Comparison of ENCODE assay signal across 11 mouse cellular contexts in the genomic region with DNA sequence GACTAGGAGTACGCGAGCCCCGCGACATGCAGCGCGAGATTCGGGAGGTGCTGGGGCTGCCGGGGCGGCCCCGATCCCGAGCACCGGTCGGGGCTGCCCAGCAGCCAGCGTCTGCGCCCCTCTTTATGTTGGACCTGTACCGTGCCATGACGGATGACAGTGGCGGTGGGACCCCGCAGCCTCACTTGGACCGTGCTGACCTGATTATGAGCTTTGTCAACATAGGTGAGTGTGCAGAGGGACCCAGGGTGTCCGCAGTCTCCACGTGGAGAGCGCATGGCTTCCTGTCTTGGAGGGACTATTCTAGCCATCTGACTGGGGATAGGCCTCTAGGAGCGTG. TPM values are rescaled to one million over a fixed set of nuclear protein-coding genes. Genes with fewer than 3 reads are reported as not detected.
DNase-seq lines count a peak whose midpoint lies in the region; ATAC-seq and TF ChIP-seq lines count a peak whose summit lies in the region.
"Had no signal": no experiment of that assay in that cellular context is flagged by ENCODE, and none has a peak within 500 bp of the region (broad histone marks: within the 10 kb centered on the region; RNA-seq: fewer than 3 reads in every experiment).

No protein-coding gene starts in this region.

- no peak overlapping the region for H3K9ac ChIP-seq in heart, postnatal 0 days (replicated peaks; ENCODE audit: low read depth, low read length)
- no peak overlapping the region for H3K9ac ChIP-seq in embryonic facial prominence, embryonic 12.5 days
- H3K9ac ChIP-seq in intestine, embryonic 14.5 days (ENCODE audit: low read length): no peak overlapping the region
- H3K9ac ChIP-seq in midbrain, embryonic 15.5 days: no peak overlapping the region

- ATAC-seq in heart, postnatal 0 days (ENCODE audit: insufficient read depth, low read depth): peak; percentile 15; the same call in 1 of the 2 replicates
- ATAC-seq in embryonic facial prominence, embryonic 12.5 days (ENCODE audit: insufficient number of reproducible peaks, insufficient read depth, low FRiP score, low TSS enrichment): no peak
- peak; percentile 29 for ATAC-seq in intestine, embryonic 14.5 days (replicated peaks; ENCODE audit: low FRiP score, low TSS enrichment, low read depth)
- ATAC-seq in midbrain, embryonic 15.5 days (replicated peaks): peak; percentile 37

- TF ChIP-seq CTCF in heart, postnatal 0 days (IDR thresholded peaks at IDR 0.05; ENCODE audit: low read depth): no peak

- H3K4me2 ChIP-seq in heart, postnatal 0 days (ENCODE audit: low read depth, low read length): peak overlapping the region; percentile 47; the same call in 1 of the 2 replicates
- peak overlapping the region; percentile 46 for H3K4me2 ChIP-seq in embryonic facial prominence, embryonic 12.5 days (replicated peaks)
- H3K4me2 ChIP-seq in intestine, embryonic 14.5 days (ENCODE audit: low read length): peak overlapping the region; percentile 48
- H3K4me2 ChIP-seq in midbrain, embryonic 15.5 days: peak overlapping the region; percentile 47

- intact Hi-C loops in heart, postnatal 36 days (cut with DNase I): no loop called here

- no peak for TF ChIP-seq EP300 in heart, postnatal 0 days (IDR thresholded peaks at IDR 0.05; ENCODE audit: low read depth)

- H3K4me3 ChIP-seq in heart, postnatal 0 days (ENCODE audit: low read depth, low read length): peak overlapping the region; percentile 30
- peak overlapping the region; percentile 30 for H3K4me3 ChIP-seq in embryonic facial prominence, embryonic 12.5 days
- H3K4me3 ChIP-seq in intestine, embryonic 14.5 days (ENCODE audit: low read depth, low read length): peak overlapping the region; percentile 20
- H3K4me3 ChIP-seq in midbrain, embryonic 15.5 days: peak overlapping the region; percentile 28

- H3K36me3 ChIP-seq in heart, postnatal 0 days (replicated peaks; ENCODE audit: control insufficient read depth, insufficient read depth, low read length): no peaks in the 10 kb centered on the region
- H3K36me3 ChIP-seq in embryonic facial prominence, embryonic 12.5 days: no peaks in the 10 kb centered on the region
- H3K36me3 ChIP-seq in intestine, embryonic 14.5 days (ENCODE audit: control insufficient read depth, insufficient read depth, low read length): no peaks in the 10 kb centered on the region
- no peaks in the 10 kb centered on the region for H3K36me3 ChIP-seq in midbrain, embryonic 15.5 days (replicated peaks)

- no peak overlapping the region for H3K27ac ChIP-seq in heart, postnatal 0 days (ENCODE audit: low read depth)
- no peak overlapping the region for H3K27ac ChIP-seq in embryonic facial prominence, embryonic 12.5 days
- H3K27ac ChIP-seq in intestine, embryonic 14.5 days (ENCODE audit: low read depth): no peak overlapping the region
- no peak overlapping the region for H3K27ac ChIP-seq in midbrain, embryonic 15.5 days

- H3K9me3 ChIP-seq in heart, postnatal 0 days (replicated peaks; ENCODE audit: control insufficient read depth, low read length): 0 out of 2 replicates have a peak, but pooled peaks cover 3% of the 10 kb centered on the region
- H3K9me3 ChIP-seq in embryonic facial prominence, embryonic 12.5 days: no peaks in the 10 kb centered on the region
- H3K9me3 ChIP-seq in intestine, embryonic 14.5 days (ENCODE audit: control insufficient read depth, low read length): no peaks in the 10 kb centered on the region
- no peaks in the 10 kb centered on the region for H3K9me3 ChIP-seq in midbrain, embryonic 15.5 days

- H3K4me1 ChIP-seq in heart, postnatal 0 days (ENCODE audit: control insufficient read depth, insufficient read depth): 0 out of 2 replicates have a peak, but pooled peaks cover 5% of the 10 kb centered on the region
- H3K4me1 ChIP-seq in embryonic facial prominence, embryonic 12.5 days: peaks cover 8% of the 10 kb centered on the region; the same call in 1 of the 2 replicates
- H3K4me1 ChIP-seq in intestine, embryonic 14.5 days (replicated peaks; ENCODE audit: control insufficient read depth, insufficient read depth, low read length): peaks cover 7% of the 10 kb centered on the region; the same call in 1 of the 2 replicates
- peaks cover 12% of the 10 kb centered on the region for H3K4me1 ChIP-seq in midbrain, embryonic 15.5 days

- DNase-seq in heart, postnatal 0 days (ENCODE audit: low spot score): no peak
- no peak for DNase-seq in heart, postnatal 36 days
- DNase-seq in intestine, embryonic 14.5 days (ENCODE audit: low spot score): no peak
- no peak for DNase-seq in cerebellum, postnatal 14 days
- DNase-seq in gastrocnemius, adult 8-10 months (ENCODE audit: low spot score in 2 of 2): no peak
- no peak for DNase-seq in layer of hippocampus, postnatal 25 days (ENCODE audit: extremely low spot score in 1 of 2, low spot score in 1 of 2)
- DNase-seq: layer of hippocampus, adult 9-11 months; thymus, postnatal 25 days had no signal

- peaks cover 41% of the 10 kb centered on the region for H3K27me3 ChIP-seq in heart, postnatal 0 days (ENCODE audit: control insufficient read depth, insufficient read depth, low read length)
- peaks cover 47% of the 10 kb centered on the region for H3K27me3 ChIP-seq in embryonic facial prominence, embryonic 12.5 days
- H3K27me3 ChIP-seq in intestine, embryonic 14.5 days (replicated peaks; ENCODE audit: control insufficient read depth, insufficient read depth, low read length): peaks cover 35% of the 10 kb centered on the region
- H3K27me3 ChIP-seq in midbrain, embryonic 15.5 days (replicated peaks): peaks cover 23% of the 10 kb centered on the region

- 23% methylated on average over 24 of the region's 24 CpGs for WGBS in heart, postnatal 0 days
- WGBS in embryonic facial prominence, embryonic 12.5 days: 28% methylated on average over 24 of the region's 24 CpGs
- 26% methylated on average over 24 of the region's 24 CpGs for WGBS in intestine, embryonic 14.5 days
- WGBS in midbrain, embryonic 15.5 days: 28% methylated on average over 24 of the region's 24 CpGs

RNA-seq across cellular contexts. Expression of gene Bmp8b, which starts 0.5 kb away (rescaled TPM):
- not detected in 2 replicates for total RNA-seq in heart, postnatal 0 days (2014; rRNA removed; ENCODE audit: low replicate concordance)
- 0.05 and 0.10 TPM in 2 replicates for polyA plus RNA-seq in heart, postnatal 0 days (2015; fragmentation: Nextera tagmentation; extraction: Ambion mirVana)
- not detected for total RNA-seq in heart, postnatal 36 days (2021)
- 0.47 and 0.55 TPM in 2 replicates for polyA plus RNA-seq in embryonic facial prominence, embryonic 12.5 days (2016; fragmentation: Nextera tagmentation; extraction: Ambion mirVana)
- 0.35 and 0.63 TPM in 2 replicates for polyA plus RNA-seq in intestine, embryonic 14.5 days (2014; fragmentation: Nextera tagmentation; extraction: Ambion mirVana)
- 0.36 and 0.56 TPM in 2 replicates for polyA plus RNA-seq in midbrain, embryonic 15.5 days (2015; fragmentation: Nextera tagmentation; extraction: Ambion mirVana)
- not detected for total RNA-seq in gastrocnemius, adult 8-10 months (2022)
- total RNA-seq in layer of hippocampus, postnatal 25 days (2021): under 1 TPM; 0.22 to 0.45 TPM
- total RNA-seq: CH12.LX had no signal

RNA-seq across cellular contexts. Expression of gene Oxct2b, which starts 10.6 kb away (rescaled TPM):
- not detected in 2 replicates for total RNA-seq in heart, postnatal 0 days (2014; rRNA removed; ENCODE audit: low replicate concordance)
- polyA plus RNA-seq in heart, postnatal 0 days (2015; fragmentation: Nextera tagmentation; extraction: Ambion mirVana): not detected in 2 replicates
- total RNA-seq in heart, postnatal 36 days (2021): not detected
- 0.15 and 0.31 TPM in 2 replicates for polyA plus RNA-seq in embryonic facial prominence, embryonic 12.5 days (2016; fragmentation: Nextera tagmentation; extraction: Ambion mirVana)
- polyA plus RNA-seq in intestine, embryonic 14.5 days (2014; fragmentation: Nextera tagmentation; extraction: Ambion mirVana): 0.15 TPM in 1 of 2 replicates, not detected in the other
- 0.25 and 0.66 TPM in 2 replicates for polyA plus RNA-seq in midbrain, embryonic 15.5 days (2015; fragmentation: Nextera tagmentation; extraction: Ambion mirVana)
- not detected for total RNA-seq in gastrocnemius, adult 8-10 months (2022)
- total RNA-seq in layer of hippocampus, postnatal 25 days (2021): not detected
- total RNA-seq: CH12.LX had no signal

RNA-seq across cellular contexts. Expression of gene Ppie, which starts 34.3 kb away (rescaled TPM):
- 21.9 and 37.5 TPM in 2 replicates for total RNA-seq in heart, postnatal 0 days (2014; rRNA removed; ENCODE audit: low replicate concordance)
- polyA plus RNA-seq in heart, postnatal 0 days (2015; fragmentation: Nextera tagmentation; extraction: Ambion mirVana): 36.9 and 37.3 TPM in 2 replicates
- total RNA-seq in heart, postnatal 36 days (2021): 10 to 100 TPM; 23.0 to 23.9 TPM
- polyA plus RNA-seq in embryonic facial prominence, embryonic 12.5 days (2016; fragmentation: Nextera tagmentation; extraction: Ambion mirVana): 108 and 110 TPM in 2 replicates
- 111 and 112 TPM in 2 replicates for polyA plus RNA-seq in intestine, embryonic 14.5 days (2014; fragmentation: Nextera tagmentation; extraction: Ambion mirVana)
- 55.5 and 55.6 TPM in 2 replicates for polyA plus RNA-seq in midbrain, embryonic 15.5 days (2015; fragmentation: Nextera tagmentation; extraction: Ambion mirVana)
- 10 to 100 TPM; 18.7 to 23.7 (median 19.9) TPM for total RNA-seq in gastrocnemius, adult 8-10 months (2022)
- total RNA-seq in layer of hippocampus, postnatal 25 days (2021): 10 to 100 TPM; 20.3 to 21.8 TPM
